Mouse (Mus musculus): ENCODE measurements around the gene Hsd17b2. TPM values are rescaled to one million over a fixed set of nuclear protein-coding genes. Genes with fewer than 3 reads are reported as not detected.
A peak's percentile ranks its signal among the peaks of the same experiment; 100 is the strongest.

The Hsd17b2 gene
- polyA plus RNA-seq, 1 experiment from 2014 or later, result 189 TPM

DNA sequence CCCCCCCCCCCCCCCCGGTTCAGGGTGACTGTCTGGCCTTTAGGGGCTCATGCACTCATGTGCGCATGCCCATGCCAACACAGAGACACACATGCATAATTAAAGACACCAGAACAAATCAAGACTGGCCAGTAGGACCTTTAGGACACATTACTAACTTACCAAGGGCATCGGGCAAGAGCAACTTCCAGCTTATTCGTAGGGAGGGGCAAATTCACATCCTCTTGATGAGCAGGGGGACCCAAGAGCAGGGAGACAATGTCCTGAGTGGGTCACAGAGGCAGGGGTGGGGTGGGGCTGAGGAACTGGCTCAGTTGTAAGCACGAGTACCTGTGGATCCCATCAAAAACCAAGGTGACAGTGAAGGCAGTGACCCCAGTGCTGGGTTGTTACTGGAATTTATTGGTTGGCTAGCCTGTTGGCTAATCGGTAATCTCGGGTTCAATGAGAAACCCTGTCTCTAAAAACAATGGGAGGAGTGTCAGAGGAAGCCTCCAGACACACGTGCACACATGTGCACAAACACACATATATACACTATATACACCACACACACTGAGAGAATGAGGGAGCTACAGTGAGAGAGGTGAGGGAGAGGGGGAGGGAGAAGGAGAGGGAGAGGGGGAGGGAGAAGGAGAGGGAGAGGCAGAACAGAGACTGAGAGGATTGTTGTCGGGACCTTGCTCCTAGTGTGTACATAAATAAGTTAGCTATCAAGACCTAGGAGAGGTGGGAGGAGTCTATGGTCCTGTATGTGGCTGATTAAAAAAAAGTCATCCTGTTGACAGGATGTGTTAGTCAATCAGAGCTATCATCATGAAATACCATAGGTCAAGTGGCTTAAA, 46.4 kb downstream of the Hsd17b2 start:
- Histone ChIP-seq H3K9me3 (ENCODE audit: low read length) (no peaks in the 10 kb centered on the region), H3K4me1 (ENCODE audit: insufficient read depth) (peaks cover 14% of the 10 kb centered on the region; the same call in 1 of the 2 replicates), H3K4me2 (ENCODE audit: low read depth, low read length) (no peak overlapping the region), H3K4me3 (ENCODE audit: low read depth, low read length) (no peak overlapping the region), H3K9ac (replicated peaks) (no peak overlapping the region), H3K27ac (ENCODE audit: low read depth) (peak overlapping the region; percentile 62; the same call in 1 of the 2 replicates), H3K27me3 (ENCODE audit: insufficient read depth, low read length) (no peaks in the 10 kb centered on the region), H3K36me3 (replicated peaks; ENCODE audit: insufficient read depth, low read length) (no peaks in the 10 kb centered on the region)
- ATAC-seq (peak; percentile 66), DNase-seq (no peak)
- TF ChIP-seq EP300 (IDR thresholded peaks at IDR 0.05; ENCODE audit: low read depth), result no peak
- TF ChIP-seq CTCF (IDR thresholded peaks at IDR 0.05; ENCODE audit: low read depth), result no peak
- 61% methylated on average over 8 of the region's 9 CpGs for WGBS (ENCODE audit: insufficient replicate concordance)

DNA sequence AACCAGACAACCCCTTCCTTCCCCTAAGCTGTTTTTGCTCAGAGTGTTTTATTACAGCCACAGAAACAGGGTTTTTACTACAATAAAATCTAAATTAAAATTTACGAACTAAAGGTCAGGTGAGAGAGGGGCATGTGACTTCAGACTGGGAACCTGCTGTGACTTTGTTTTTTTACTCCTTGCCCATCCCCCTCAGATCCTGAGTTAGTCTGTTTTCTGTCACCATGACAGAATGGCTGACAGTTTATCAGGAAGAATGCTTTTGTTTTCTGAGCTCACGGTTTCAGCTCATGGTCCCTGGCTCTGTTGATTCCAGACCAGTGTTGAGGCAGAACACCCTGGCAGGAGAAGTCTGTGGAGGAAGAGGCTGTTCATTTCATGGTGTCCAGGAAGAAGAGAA, 47.7 kb downstream of the Hsd17b2 start:
- Histone ChIP-seq H3K4me2 (ENCODE audit: low read depth, low read length) (no peak overlapping the region), H3K27ac (ENCODE audit: low read depth) (no peak overlapping the region), H3K9ac (replicated peaks) (no peak overlapping the region), H3K4me3 (ENCODE audit: low read depth, low read length) (no peak overlapping the region), H3K9me3 (ENCODE audit: low read length) (no peaks in the 10 kb centered on the region), H3K4me1 (ENCODE audit: insufficient read depth) (peaks cover 14% of the 10 kb centered on the region; the same call in 1 of the 2 replicates), H3K27me3 (ENCODE audit: insufficient read depth, low read length) (no peaks in the 10 kb centered on the region), H3K36me3 (replicated peaks; ENCODE audit: insufficient read depth, low read length) (no peaks in the 10 kb centered on the region)
- TF ChIP-seq EP300 (IDR thresholded peaks at IDR 0.05; ENCODE audit: low read depth), result no peak
- no peak for TF ChIP-seq CTCF (IDR thresholded peaks at IDR 0.05; ENCODE audit: low read depth)
- DNase-seq (no peak), ATAC-seq (no peak)
- 59% methylated on average over 2 of the region's 2 CpGs for WGBS (ENCODE audit: insufficient replicate concordance)

DNA sequence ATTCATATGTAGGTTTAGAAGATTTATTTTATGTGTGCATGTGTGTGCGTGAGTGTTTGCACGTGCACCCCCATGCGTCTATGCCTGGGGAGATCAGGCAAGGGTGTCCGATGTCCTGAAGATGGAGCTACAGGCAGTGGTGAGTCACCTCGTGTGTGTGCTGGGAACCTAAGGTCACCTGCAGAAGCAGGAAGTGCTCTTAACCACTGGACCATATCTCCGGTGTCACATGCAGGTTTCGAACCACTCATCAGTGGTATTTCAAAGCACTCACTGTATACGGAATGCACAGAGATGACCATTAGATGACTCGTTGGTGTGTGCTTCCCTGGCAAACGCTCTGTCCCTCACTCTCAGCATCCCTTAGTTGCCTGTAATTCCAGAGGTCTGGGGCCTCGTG, 56.2 kb downstream of the Hsd17b2 start:
- no peak for DNase-seq
- 73% methylated on average over 11 of the region's 11 CpGs for WGBS (ENCODE audit: insufficient replicate concordance)
- no peaks in the 10 kb centered on the region for H3K27me3 ChIP-seq (ENCODE audit: insufficient read depth, low read length)

DNA sequence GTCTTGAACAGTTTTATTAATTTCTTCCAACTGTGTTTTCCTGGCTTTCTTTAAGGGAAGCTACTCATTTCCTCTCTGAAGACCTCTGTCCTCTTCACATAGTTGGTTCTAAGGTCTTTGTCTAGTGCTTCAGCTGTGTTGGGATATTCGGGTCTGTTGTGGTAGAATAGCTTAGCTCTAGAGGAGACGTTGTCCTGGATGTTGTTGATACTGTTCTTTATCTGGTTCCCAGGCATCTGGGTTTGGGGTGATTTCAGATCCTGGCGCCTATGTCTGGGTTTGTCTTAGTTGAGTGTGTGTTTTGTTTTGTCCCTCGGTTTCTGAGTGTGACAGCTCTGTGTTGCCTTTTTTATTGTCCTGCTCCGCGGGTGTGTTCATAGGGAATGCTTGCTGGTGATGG, 61.1 kb downstream of the Hsd17b2 start:
- Histone ChIP-seq H3K4me3 (ENCODE audit: low read depth, low read length) (no peak overlapping the region), H3K4me2 (ENCODE audit: low read depth, low read length) (no peak overlapping the region), H3K27ac (ENCODE audit: low read depth) (no peak overlapping the region), H3K4me1 (ENCODE audit: insufficient read depth) (no peaks in the 10 kb centered on the region), H3K9ac (replicated peaks) (no peak overlapping the region), H3K27me3 (ENCODE audit: insufficient read depth, low read length) (no peaks in the 10 kb centered on the region), H3K9me3 (ENCODE audit: low read length) (no peaks in the 10 kb centered on the region), H3K36me3 (replicated peaks; ENCODE audit: insufficient read depth, low read length) (no peaks in the 10 kb centered on the region; the same call in 1 of the 2 replicates)
- no peak for ATAC-seq
- TF ChIP-seq CTCF (IDR thresholded peaks at IDR 0.05; ENCODE audit: low read depth) (no peak), EP300 (IDR thresholded peaks at IDR 0.05; ENCODE audit: low read depth) (no peak)
- DNase-seq, result no peak
- 76% methylated on average over 6 of the region's 6 CpGs for WGBS (ENCODE audit: insufficient replicate concordance)

More for the DNA sequence above, 56.2 kb downstream of the Hsd17b2 start:
- no peak overlapping the region for H3K4me2 ChIP-seq (ENCODE audit: low read depth, low read length)
- no peak overlapping the region for H3K4me3 ChIP-seq (ENCODE audit: low read depth, low read length)
- no peaks in the 10 kb centered on the region; the same call in 1 of the 2 replicates for H3K36me3 ChIP-seq (replicated peaks; ENCODE audit: insufficient read depth, low read length)
- no peaks in the 10 kb centered on the region for H3K9me3 ChIP-seq (ENCODE audit: low read length)
- ATAC-seq, result no peak
- TF ChIP-seq CTCF (IDR thresholded peaks at IDR 0.05; ENCODE audit: low read depth) (no peak), EP300 (IDR thresholded peaks at IDR 0.05; ENCODE audit: low read depth) (no peak)
- H3K9ac ChIP-seq (replicated peaks), result no peak overlapping the region
- no peak overlapping the region for H3K27ac ChIP-seq (ENCODE audit: low read depth)
- H3K4me1 ChIP-seq (ENCODE audit: insufficient read depth), result no peaks in the 10 kb centered on the region

DNA sequence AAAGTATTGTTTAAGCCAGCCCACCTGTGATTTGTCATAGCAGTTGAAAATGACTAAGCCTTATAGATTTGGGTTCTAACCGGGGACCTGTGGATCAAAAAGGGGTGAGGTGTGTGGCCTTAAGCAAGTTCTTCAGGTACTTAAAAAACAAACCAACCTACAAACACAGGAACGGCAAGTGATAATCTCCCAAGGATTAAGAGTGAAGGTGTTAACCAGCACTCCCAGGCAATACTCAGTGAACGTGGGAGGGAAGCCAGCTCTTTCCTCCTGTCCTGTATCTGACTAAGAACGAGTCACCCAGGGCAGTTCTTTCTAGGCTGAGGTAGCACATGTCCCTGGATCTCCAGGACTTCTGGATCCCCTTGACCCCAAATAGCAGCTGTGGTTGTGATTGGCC, 62.9 kb downstream of the Hsd17b2 start:
- TF ChIP-seq CTCF (IDR thresholded peaks at IDR 0.05; ENCODE audit: low read depth) (no peak), EP300 (IDR thresholded peaks at IDR 0.05; ENCODE audit: low read depth) (no peak)
- Histone ChIP-seq H3K4me1 (ENCODE audit: insufficient read depth) (no peaks in the 10 kb centered on the region), H3K27me3 (ENCODE audit: insufficient read depth, low read length) (no peaks in the 10 kb centered on the region), H3K9ac (replicated peaks) (no peak overlapping the region), H3K4me2 (ENCODE audit: low read depth, low read length) (no peak overlapping the region), H3K36me3 (replicated peaks; ENCODE audit: insufficient read depth, low read length) (no peaks in the 10 kb centered on the region; the same call in 1 of the 2 replicates), H3K9me3 (ENCODE audit: low read length) (no peaks in the 10 kb centered on the region), H3K4me3 (ENCODE audit: low read depth, low read length) (no peak overlapping the region), H3K27ac (ENCODE audit: low read depth) (no peak overlapping the region)
- ATAC-seq (no peak), DNase-seq (no peak)
- 62% methylated on average over 4 of the region's 4 CpGs for WGBS (ENCODE audit: insufficient replicate concordance)

GRCm38 (mm10) chr8:117765947-117766346, 64.2 kb downstream of the Hsd17b2 start:
- H3K4me1 ChIP-seq (ENCODE audit: insufficient read depth), result no peaks in the 10 kb centered on the region
- TF ChIP-seq CTCF (IDR thresholded peaks at IDR 0.05; ENCODE audit: low read depth) (no peak), EP300 (IDR thresholded peaks at IDR 0.05; ENCODE audit: low read depth) (peak; percentile 56)
- no peak overlapping the region for H3K4me3 ChIP-seq (ENCODE audit: low read depth, low read length)
- WGBS (ENCODE audit: insufficient replicate concordance), result 39% methylated on average over 5 of the region's 5 CpGs
- no peak overlapping the region for H3K27ac ChIP-seq (ENCODE audit: low read depth)
- H3K4me2 ChIP-seq (ENCODE audit: low read depth, low read length), result no peak overlapping the region
- no peak overlapping the region for H3K9ac ChIP-seq (replicated peaks)
- no peaks in the 10 kb centered on the region for H3K36me3 ChIP-seq (replicated peaks; ENCODE audit: insufficient read depth, low read length)
- H3K27me3 ChIP-seq (ENCODE audit: insufficient read depth, low read length), result no peaks in the 10 kb centered on the region
- DNase-seq, result no peak
- ATAC-seq, result no peak
- no peaks in the 10 kb centered on the region for H3K9me3 ChIP-seq (ENCODE audit: low read length)

Data from liver, postnatal 0 days (tissue).